Mouse (Mus musculus) ES-E14 (cell line): Measurements from ENCODE around the gene Srrd.

Source experiments
- CHD2 ChIP-seq: IDR thresholded peaks from 2 replicates; pipeline ENCODE4 v1.6.1; 2014; ENCODE audit warnings: mild to moderate bottlenecking, low read depth, low read length, inconsistent platforms
- HCFC1 ChIP-seq: IDR thresholded peaks from 2 replicates; pipeline ENCODE4 v1.6.1; 2012; ENCODE audit warnings: low read length, inconsistent platforms, borderline replicate concordance; ENCODE audit not compliant: insufficient read depth
- MAFK ChIP-seq: IDR thresholded peaks from 2 replicates; pipeline ENCODE4 v1.6.1; 2014; ENCODE audit warnings: mild to moderate bottlenecking, low read depth, low read length, inconsistent platforms; ENCODE audit not compliant: insufficient read depth
- ZC3H11A ChIP-seq: IDR thresholded peaks from 2 replicates; pipeline ENCODE4 v1.6.1; 2012; ENCODE audit warnings: low read depth, mild to moderate bottlenecking, inconsistent platforms, low read length, borderline replicate concordance
- ZNF384 ChIP-seq: IDR thresholded peaks from 2 replicates; pipeline ENCODE4 v1.6.1; 2012; ENCODE audit warnings: low read depth, low read length, inconsistent platforms

DNA sequence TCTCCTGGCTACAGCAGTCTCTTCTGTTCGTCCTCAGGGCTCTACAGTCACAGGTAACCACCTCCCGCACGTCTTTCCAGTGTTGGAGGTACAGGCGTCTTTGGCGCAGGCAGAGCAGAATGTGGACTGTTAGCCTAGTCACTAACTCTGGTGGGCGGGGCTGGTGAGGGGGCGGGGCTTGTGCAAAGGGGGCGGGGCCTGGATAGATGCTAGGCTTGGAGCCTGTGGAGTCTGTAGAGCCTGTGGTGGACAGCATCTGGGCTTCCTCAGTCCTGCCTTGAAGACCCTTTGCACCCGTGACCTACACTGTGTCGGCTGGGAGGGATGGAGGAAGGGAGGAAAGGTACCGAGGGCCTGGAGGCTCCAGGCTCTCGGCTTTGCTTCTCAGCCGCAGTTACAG lies 13.1 kb upstream of the Srrd start, which contains the start of gene Gm6583:
- TF ChIP-seq ZNF384 (no peak), ZC3H11A (no peak), CHD2 (no peak), MAFK (no peak), HCFC1 (no peak)
